Mouse (Mus musculus): Measurements from ENCODE around the gene Nol12. TPM values are rescaled to one million over a fixed set of nuclear protein-coding genes. Genes with fewer than 3 reads are reported as not detected.

Nol12 gene
- total and polyA plus RNA-seq, 3 experiments = 13.1 to 17.4 (median 13.8) TPM

GRCm38 (mm10) chr15:78957021-78957420, 22.3 kb downstream of the Nol12 start:
- Histone ChIP-seq H3K4me1 (ENCODE audit: control insufficient read depth, insufficient read depth, low read length) (no peaks in the 10 kb centered on the region), H3K27ac (no peak overlapping the region), H3K4me3 (no peak overlapping the region), H3K27me3 (ENCODE audit: control insufficient read depth, insufficient read depth, low read length) (no peaks in the 10 kb centered on the region), H3K36me3 (ENCODE audit: control insufficient read depth, insufficient read depth, low read length) (no peaks in the 10 kb centered on the region), H3K79me2 (replicated peaks; ENCODE audit: control insufficient read depth, insufficient read depth, low read length) (no peaks in the 10 kb centered on the region), H3K9ac (ENCODE audit: low read depth, low read length) (no peak overlapping the region)
- intact Hi-C loops (cut with DNase I) = no loop called here
- no peak for TF ChIP-seq POLR2A (IDR thresholded peaks at IDR 0.05; ENCODE audit: insufficient read depth, low read depth, low read length)
- TF ChIP-seq CTCF (IDR thresholded peaks at IDR 0.05) = no peak
- TF ChIP-seq EP300 (IDR thresholded peaks at IDR 0.05; ENCODE audit: insufficient read depth, low read depth, low read length) = no peak
- DNase-seq = no peak
- 74% methylated on average over 15 of the region's 15 CpGs for WGBS

DNA sequence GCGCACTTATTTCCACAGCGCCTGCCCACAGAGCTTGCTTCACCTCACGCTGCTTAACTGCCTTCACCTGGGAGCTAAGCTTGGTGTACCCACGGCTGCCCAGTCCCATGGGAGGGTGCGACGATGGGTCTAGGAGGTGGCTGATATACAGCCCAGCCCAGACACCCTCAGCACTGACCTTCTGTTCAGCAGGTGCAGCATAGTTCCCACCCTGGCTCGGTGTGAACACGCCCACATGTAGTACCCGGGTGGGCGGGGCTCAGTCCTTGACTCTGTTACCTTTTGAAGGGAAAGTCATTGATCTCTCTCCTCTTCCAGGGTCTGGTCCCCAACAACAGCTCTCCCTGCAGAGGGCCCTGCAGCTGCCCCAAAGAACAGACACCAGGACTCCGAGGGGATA, 24.8 kb downstream of the Nol12 start:
- Histone ChIP-seq H3K4me1 (ENCODE audit: control insufficient read depth, insufficient read depth, low read length) (peaks cover 3% of the 10 kb centered on the region), H3K27ac (no peak overlapping the region), H3K79me2 (replicated peaks; ENCODE audit: control insufficient read depth, insufficient read depth, low read length) (no peaks in the 10 kb centered on the region), H3K27me3 (ENCODE audit: control insufficient read depth, insufficient read depth, low read length) (no peaks in the 10 kb centered on the region), H3K4me3 (no peak overlapping the region), H3K36me3 (ENCODE audit: control insufficient read depth, insufficient read depth, low read length) (no peaks in the 10 kb centered on the region), H3K9ac (ENCODE audit: low read depth, low read length) (no peak overlapping the region)
- intact Hi-C loops (cut with DNase I) = no loop called here
- 93% methylated on average over 11 of the region's 11 CpGs for WGBS
- DNase-seq = no peak
- TF ChIP-seq CTCF (IDR thresholded peaks at IDR 0.05) = no peak

DNA sequence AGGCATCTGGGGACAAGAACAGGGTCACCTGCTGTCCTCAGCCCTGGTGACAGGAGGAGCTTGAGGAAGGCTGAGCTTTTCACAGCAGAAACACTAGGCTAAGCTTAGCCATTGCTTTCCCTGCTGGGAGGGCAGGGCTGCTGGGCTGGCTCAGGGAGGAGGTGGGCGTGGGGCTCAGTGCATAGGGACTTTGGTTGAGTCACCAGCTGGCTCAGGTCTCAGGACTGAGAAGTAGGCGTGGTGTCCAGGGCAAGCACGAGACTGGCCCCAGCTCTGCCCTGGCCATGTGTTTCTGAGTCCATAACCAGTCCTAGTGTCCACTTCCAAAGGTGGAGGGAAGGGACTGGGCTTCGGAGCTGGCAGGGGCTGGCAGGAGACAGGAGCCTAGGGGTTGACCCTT, 25.4 kb downstream of the Nol12 start:
- Histone ChIP-seq H3K9ac (ENCODE audit: low read depth, low read length) (no peak overlapping the region), H3K36me3 (ENCODE audit: control insufficient read depth, insufficient read depth, low read length) (no peaks in the 10 kb centered on the region), H3K4me3 (no peak overlapping the region), H3K27me3 (ENCODE audit: control insufficient read depth, insufficient read depth, low read length) (no peaks in the 10 kb centered on the region), H3K27ac (no peak overlapping the region), H3K79me2 (replicated peaks; ENCODE audit: control insufficient read depth, insufficient read depth, low read length) (no peaks in the 10 kb centered on the region), H3K4me1 (ENCODE audit: control insufficient read depth, insufficient read depth, low read length) (peaks cover 3% of the 10 kb centered on the region)
- intact Hi-C loops (cut with DNase I) = no loop called here
- 61% methylated on average over 4 of the region's 4 CpGs for WGBS
- DNase-seq = peak; percentile 70 to 80
- TF ChIP-seq EP300 (IDR thresholded peaks at IDR 0.05; ENCODE audit: insufficient read depth, low read depth, low read length) = no peak
- no peak for TF ChIP-seq POLR2A (IDR thresholded peaks at IDR 0.05; ENCODE audit: insufficient read depth, low read depth, low read length)
- no peak for TF ChIP-seq CTCF (IDR thresholded peaks at IDR 0.05)

GRCm38 (mm10) chr15:78962885-78963284, 28.2 kb downstream of the Nol12 start:
- Histone ChIP-seq H3K27me3 (ENCODE audit: control insufficient read depth, insufficient read depth, low read length) (no peaks in the 10 kb centered on the region; the same call in 1 of the 2 replicates), H3K9ac (ENCODE audit: low read depth, low read length) (no peak overlapping the region), H3K79me2 (replicated peaks; ENCODE audit: control insufficient read depth, insufficient read depth, low read length) (no peaks in the 10 kb centered on the region), H3K36me3 (ENCODE audit: control insufficient read depth, insufficient read depth, low read length) (no peaks in the 10 kb centered on the region), H3K27ac (no peak overlapping the region), H3K4me1 (ENCODE audit: control insufficient read depth, insufficient read depth, low read length) (peaks cover 3% of the 10 kb centered on the region), H3K4me3 (no peak overlapping the region)
- DNase-seq = peak; percentile 70 to 77
- WGBS = 30% methylated on average over 2 of the region's 2 CpGs
- intact Hi-C loops (cut with DNase I) = loop anchor here (2.0 kb wide), 1 partner anchor 48 kb away; no protein-coding TSS in a partner anchor
- 0 out of 2 replicates have a peak, but pooled peaks have one; percentile 51 for TF ChIP-seq EP300 (IDR thresholded peaks at IDR 0.05; ENCODE audit: insufficient read depth, low read depth, low read length)
- no peak for TF ChIP-seq POLR2A (IDR thresholded peaks at IDR 0.05; ENCODE audit: insufficient read depth, low read depth, low read length)
- TF ChIP-seq CTCF (IDR thresholded peaks at IDR 0.05) = peak; percentile 85

GRCm38 (mm10) chr15:78971626-78972025, 36.9 kb downstream of the Nol12 start:
- intact Hi-C loops (cut with DNase I) = no loop called here
- Histone ChIP-seq H3K27ac (no peak overlapping the region), H3K4me3 (no peak overlapping the region), H3K4me1 (ENCODE audit: control insufficient read depth, insufficient read depth, low read length) (no peaks in the 10 kb centered on the region), H3K27me3 (ENCODE audit: control insufficient read depth, insufficient read depth, low read length) (no peaks in the 10 kb centered on the region; the same call in 1 of the 2 replicates), H3K36me3 (ENCODE audit: control insufficient read depth, insufficient read depth, low read length) (no peaks in the 10 kb centered on the region), H3K79me2 (replicated peaks; ENCODE audit: control insufficient read depth, insufficient read depth, low read length) (no peaks in the 10 kb centered on the region), H3K9ac (ENCODE audit: low read depth, low read length) (no peak overlapping the region)
- TF ChIP-seq EP300 (IDR thresholded peaks at IDR 0.05; ENCODE audit: insufficient read depth, low read depth, low read length) (no peak), CTCF (IDR thresholded peaks at IDR 0.05) (no peak), POLR2A (IDR thresholded peaks at IDR 0.05; ENCODE audit: insufficient read depth, low read depth, low read length) (no peak)
- WGBS = 46% methylated on average over 6 of the region's 6 CpGs
- no peak for DNase-seq

DNA sequence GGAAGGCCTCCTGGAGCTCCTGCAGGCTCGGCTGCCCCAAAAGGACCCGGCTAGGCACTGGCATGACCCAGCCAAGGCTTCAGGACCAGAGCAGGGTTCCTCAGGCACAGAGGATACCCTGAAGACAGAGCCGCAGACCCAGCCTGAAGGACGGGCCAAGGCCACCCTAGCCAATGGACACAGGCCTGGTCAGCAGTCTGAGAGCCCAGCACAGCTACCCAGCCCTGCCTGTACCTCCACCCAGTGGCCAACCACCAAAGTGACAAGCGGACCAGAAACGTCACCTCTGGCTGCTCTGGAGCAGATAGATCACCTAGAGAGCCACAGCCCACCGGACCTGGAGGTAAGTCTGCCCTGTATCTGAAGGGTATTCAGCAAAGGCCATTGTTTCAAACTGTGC, 39.2 kb downstream of the Nol12 start:
- Histone ChIP-seq H3K4me1 (ENCODE audit: control insufficient read depth, insufficient read depth, low read length) (peaks cover 2% of the 10 kb centered on the region; the same call in 1 of the 2 replicates), H3K27ac (no peak overlapping the region), H3K27me3 (ENCODE audit: control insufficient read depth, insufficient read depth, low read length) (no peaks in the 10 kb centered on the region), H3K79me2 (replicated peaks; ENCODE audit: control insufficient read depth, insufficient read depth, low read length) (no peaks in the 10 kb centered on the region), H3K4me3 (no peak overlapping the region), H3K36me3 (ENCODE audit: control insufficient read depth, insufficient read depth, low read length) (no peaks in the 10 kb centered on the region), H3K9ac (ENCODE audit: low read depth, low read length) (no peak overlapping the region)
- WGBS = 78% methylated on average over 7 of the region's 7 CpGs
- TF ChIP-seq EP300 (IDR thresholded peaks at IDR 0.05; ENCODE audit: insufficient read depth, low read depth, low read length) = no peak
- peak; percentile 25 for TF ChIP-seq CTCF (IDR thresholded peaks at IDR 0.05)
- intact Hi-C loops (cut with DNase I) = no loop called here
- DNase-seq = no peak

Measured in heart, adult 2 months (tissue).